Mouse (Mus musculus): Measurements from ENCODE around the gene Ints14. TPM values are rescaled to one million over a fixed set of nuclear protein-coding genes. Genes with fewer than 3 reads are reported as not detected.
"Not testable (repeated sequence)": the region's sequence is repeated elsewhere in the genome, so short reads cannot be mapped to it uniquely, and the experiment has no call there.

The Ints14 gene
- polyA plus RNA-seq, 1 experiment from 2014 or later = 77.0 TPM

DNA sequence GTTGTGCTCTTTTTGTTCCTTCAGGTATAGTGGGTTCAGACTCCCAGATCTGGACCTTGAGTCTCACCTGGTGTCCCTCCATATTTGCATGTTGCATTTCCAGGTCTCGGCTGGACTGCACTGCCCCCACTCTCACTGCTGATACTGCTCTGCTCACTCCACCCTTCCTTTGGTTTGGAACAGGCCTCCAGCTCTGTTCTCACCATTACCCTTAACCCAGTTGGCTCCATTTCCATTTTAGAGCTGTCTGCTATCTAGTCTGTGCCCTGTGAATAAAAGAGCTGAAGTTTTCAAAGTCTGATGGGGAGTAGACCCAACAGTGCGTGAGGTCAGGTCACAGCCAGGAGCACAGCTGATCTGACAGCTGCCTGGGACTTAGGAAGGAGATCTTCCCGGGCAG lies 19.8 kb downstream of the Ints14 start:
- WGBS = 84% methylated on average over 3 of the region's 3 CpGs
- Histone ChIP-seq H3K4me3 (ENCODE audit: low read depth, low read length) (no peak overlapping the region), H3K36me3 (ENCODE audit: control insufficient read depth, insufficient read depth, low read length) (peaks cover 6% of the 10 kb centered on the region; the same call in 1 of the 2 replicates), H3K9me3 (ENCODE audit: control insufficient read depth, low read length) (no peaks in the 10 kb centered on the region), H3K4me2 (ENCODE audit: low read depth, low read length, severe bottlenecking) (no peak overlapping the region), H3K4me1 (replicated peaks; ENCODE audit: control insufficient read depth, insufficient read depth, low read length) (no peaks in the 10 kb centered on the region), H3K9ac (ENCODE audit: low read length) (no peak overlapping the region), H3K27ac (ENCODE audit: low read depth, low read length) (no peak overlapping the region), H3K27me3 (ENCODE audit: control insufficient read depth, insufficient read depth, low read length) (no peaks in the 10 kb centered on the region)
- no peak for DNase-seq (ENCODE audit: low spot score)
- ATAC-seq (replicated peaks; ENCODE audit: low FRiP score) = no peak

DNA sequence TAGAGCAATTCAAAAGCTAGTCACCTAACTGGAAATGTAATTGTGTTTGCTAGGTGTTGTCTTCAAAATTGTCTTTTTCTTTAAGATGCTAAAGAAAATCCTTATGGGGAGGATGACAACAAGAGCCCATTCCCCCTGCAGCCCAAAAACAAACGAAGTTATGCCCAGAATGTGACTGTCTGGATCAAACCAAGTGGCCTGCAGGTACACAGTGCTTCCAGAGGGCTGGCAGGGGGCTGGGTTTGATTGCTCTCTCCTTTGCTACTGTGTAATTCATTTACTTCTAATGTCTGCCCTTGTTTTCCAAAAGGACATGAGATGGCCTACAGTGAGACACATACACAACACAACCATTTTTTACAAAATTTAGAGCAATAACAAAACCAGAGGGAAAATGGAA lies 21.2 kb downstream of the Ints14 start:
- no peak overlapping the region for H3K4me2 ChIP-seq (ENCODE audit: low read depth, low read length, severe bottlenecking)
- ATAC-seq (replicated peaks; ENCODE audit: low FRiP score) (no peak), DNase-seq (ENCODE audit: low spot score) (no peak)
- H3K27ac ChIP-seq (ENCODE audit: low read depth, low read length) = no peak overlapping the region
- 86% methylated on average over 1 of the region's 1 CpGs for WGBS
- H3K9ac ChIP-seq (ENCODE audit: low read length) = no peak overlapping the region
- H3K36me3 ChIP-seq (ENCODE audit: control insufficient read depth, insufficient read depth, low read length) = peaks cover 6% of the 10 kb centered on the region; the same call in 1 of the 2 replicates
- H3K9me3 ChIP-seq (ENCODE audit: control insufficient read depth, low read length) = no peaks in the 10 kb centered on the region
- no peaks in the 10 kb centered on the region for H3K27me3 ChIP-seq (ENCODE audit: control insufficient read depth, insufficient read depth, low read length)
- H3K4me3 ChIP-seq (ENCODE audit: low read depth, low read length) = no peak overlapping the region
- H3K4me1 ChIP-seq (replicated peaks; ENCODE audit: control insufficient read depth, insufficient read depth, low read length) = no peaks in the 10 kb centered on the region

DNA sequence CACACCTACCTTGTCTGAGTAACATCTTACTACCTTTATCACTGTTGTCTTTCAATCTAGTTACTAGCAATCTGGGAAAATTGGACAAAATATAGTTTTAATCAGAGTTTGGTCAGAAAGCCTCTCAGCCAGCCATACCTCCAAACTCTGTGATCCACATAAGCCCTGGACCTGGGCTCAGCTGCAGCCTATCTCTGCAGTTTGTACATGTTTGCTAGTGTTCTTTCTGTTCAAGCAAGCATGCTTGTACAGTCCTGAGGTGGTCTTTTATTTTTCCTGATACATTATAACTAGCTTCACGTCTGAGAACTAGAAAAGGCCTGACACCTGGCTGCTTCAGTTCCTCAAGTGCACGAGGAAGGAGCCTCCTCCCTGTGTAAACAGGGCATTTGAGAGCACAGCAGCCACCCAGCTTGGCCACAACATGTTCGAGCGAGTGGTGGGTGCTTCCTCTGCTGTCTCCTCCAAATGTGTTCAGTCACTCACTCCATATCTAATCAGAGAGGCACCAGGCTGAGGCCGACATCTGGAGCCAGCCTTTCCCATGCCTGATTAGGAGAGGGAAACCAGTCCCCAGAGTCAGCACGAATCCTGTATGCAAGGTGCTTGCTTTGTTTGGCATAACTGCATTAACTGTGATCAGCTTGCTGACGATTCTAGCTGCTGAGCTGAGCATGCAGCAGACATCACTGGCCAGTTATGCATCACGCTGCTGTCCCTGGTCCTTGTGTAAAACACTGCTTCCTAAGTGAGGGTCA lies 24.5 kb downstream of the Ints14 start:
- H3K4me2 ChIP-seq (ENCODE audit: low read depth, low read length, severe bottlenecking) = no peak overlapping the region
- 85% methylated on average over 8 of the region's 8 CpGs for WGBS
- ATAC-seq (replicated peaks; ENCODE audit: low FRiP score) (no peak), DNase-seq (ENCODE audit: low spot score) (no peak)
- H3K36me3 ChIP-seq (ENCODE audit: control insufficient read depth, insufficient read depth, low read length) = peaks cover 6% of the 10 kb centered on the region; the same call in 1 of the 2 replicates
- H3K4me1 ChIP-seq (replicated peaks; ENCODE audit: control insufficient read depth, insufficient read depth, low read length) = no peaks in the 10 kb centered on the region
- no peak overlapping the region for H3K9ac ChIP-seq (ENCODE audit: low read length)
- H3K9me3 ChIP-seq (ENCODE audit: control insufficient read depth, low read length) = no peaks in the 10 kb centered on the region
- H3K27ac ChIP-seq (ENCODE audit: low read depth, low read length) = no peak overlapping the region
- no peak overlapping the region for H3K4me3 ChIP-seq (ENCODE audit: low read depth, low read length)
- no peaks in the 10 kb centered on the region for H3K27me3 ChIP-seq (ENCODE audit: control insufficient read depth, insufficient read depth, low read length)

DNA sequence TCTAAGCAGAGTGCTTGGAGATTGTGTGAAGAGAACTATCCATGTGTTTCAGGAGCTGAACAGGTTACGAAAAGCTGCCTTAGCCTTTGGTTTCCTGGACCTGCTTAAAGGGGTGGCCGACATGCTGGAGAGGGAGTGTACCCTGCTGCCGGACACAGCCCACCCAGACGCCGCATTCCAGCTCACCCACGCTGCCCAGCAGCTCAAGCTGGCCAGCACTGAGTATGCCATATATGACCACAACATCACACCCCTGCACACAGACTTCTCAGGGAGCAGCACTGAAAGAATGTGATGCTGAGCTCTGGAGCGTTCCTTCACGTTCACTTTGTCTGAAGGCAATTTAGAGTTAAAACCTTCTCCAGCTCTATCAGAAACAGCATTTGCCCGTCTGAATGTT lies 25.1 kb downstream of the Ints14 start:
- WGBS = 89% methylated on average over 9 of the region's 9 CpGs
- DNase-seq (ENCODE audit: low spot score) = no peak
- H3K36me3 ChIP-seq (ENCODE audit: control insufficient read depth, insufficient read depth, low read length) = peaks cover 3% of the 10 kb centered on the region; the same call in 1 of the 2 replicates

DNA sequence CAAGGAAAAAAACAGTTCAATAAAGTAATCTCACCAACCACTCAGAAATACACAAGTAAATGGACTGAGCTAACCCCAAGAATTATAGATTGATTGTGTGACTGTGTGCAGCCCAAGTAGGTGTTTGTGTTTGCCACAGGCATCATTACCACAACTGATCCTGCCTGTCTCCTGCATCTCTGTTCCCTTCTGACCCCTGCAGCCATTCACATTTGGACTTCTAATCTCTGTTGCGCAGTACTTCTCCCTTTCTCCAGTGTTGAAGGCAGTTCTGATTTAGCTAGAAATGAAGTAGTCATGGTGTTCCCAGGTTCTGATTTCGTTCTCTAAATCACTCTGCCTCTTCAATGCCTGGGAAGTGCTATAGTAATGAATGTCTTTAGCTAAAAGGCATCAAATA lies 26.9 kb downstream of the Ints14 start:
- Histone ChIP-seq H3K9me3 (ENCODE audit: control insufficient read depth, low read length) (no peaks in the 10 kb centered on the region), H3K9ac (ENCODE audit: low read length) (no peak overlapping the region), H3K27ac (ENCODE audit: low read depth, low read length) (no peak overlapping the region), H3K4me2 (ENCODE audit: low read depth, low read length, severe bottlenecking) (no peak overlapping the region), H3K4me1 (replicated peaks; ENCODE audit: control insufficient read depth, insufficient read depth, low read length) (no peaks in the 10 kb centered on the region), H3K27me3 (ENCODE audit: control insufficient read depth, insufficient read depth, low read length) (no peaks in the 10 kb centered on the region), H3K4me3 (ENCODE audit: low read depth, low read length) (no peak overlapping the region), H3K36me3 (ENCODE audit: control insufficient read depth, insufficient read depth, low read length) (peaks cover 3% of the 10 kb centered on the region; the same call in 1 of the 2 replicates)
- WGBS = 94% methylated on average over 2 of the region's 2 CpGs
- DNase-seq (ENCODE audit: low spot score) (no peak), ATAC-seq (replicated peaks; ENCODE audit: low FRiP score) (no peak)

More for the DNA sequence above, 25.1 kb downstream of the Ints14 start:
- H3K9me3 ChIP-seq (ENCODE audit: control insufficient read depth, low read length) = no peaks in the 10 kb centered on the region
- H3K4me3 ChIP-seq (ENCODE audit: low read depth, low read length) = no peak overlapping the region
- no peaks in the 10 kb centered on the region for H3K27me3 ChIP-seq (ENCODE audit: control insufficient read depth, insufficient read depth, low read length)
- no peak overlapping the region for H3K4me2 ChIP-seq (ENCODE audit: low read depth, low read length, severe bottlenecking)
- H3K9ac ChIP-seq (ENCODE audit: low read length) = no peak overlapping the region
- no peaks in the 10 kb centered on the region for H3K4me1 ChIP-seq (replicated peaks; ENCODE audit: control insufficient read depth, insufficient read depth, low read length)
- no peak for ATAC-seq (replicated peaks; ENCODE audit: low FRiP score)
- H3K27ac ChIP-seq (ENCODE audit: low read depth, low read length) = no peak overlapping the region

DNA sequence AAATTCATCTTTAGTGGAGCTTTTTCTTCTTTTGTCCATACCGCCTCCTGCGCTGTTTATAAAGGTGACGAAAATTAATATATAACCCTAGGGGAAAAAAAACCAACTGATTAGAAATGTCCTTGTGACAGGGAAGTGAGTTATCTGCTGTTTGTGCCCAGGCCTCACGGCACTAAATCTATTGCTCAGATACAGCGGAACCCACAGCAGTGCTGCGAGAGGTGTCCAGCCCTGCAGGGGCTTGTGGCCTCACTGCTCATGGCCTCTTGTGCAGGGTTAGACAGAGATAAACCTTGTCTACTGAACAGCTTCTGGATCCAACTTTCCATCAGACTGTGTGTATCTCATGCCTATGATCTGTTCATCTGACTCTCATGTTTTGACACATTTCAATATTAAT lies 27.7 kb downstream of the Ints14 start:
- DNase-seq (ENCODE audit: low spot score) (no peak), ATAC-seq (replicated peaks; ENCODE audit: low FRiP score) (no peak)
- Histone ChIP-seq H3K4me3 (ENCODE audit: low read depth, low read length) (no peak overlapping the region), H3K4me2 (ENCODE audit: low read depth, low read length, severe bottlenecking) (no peak overlapping the region), H3K27ac (ENCODE audit: low read depth, low read length) (no peak overlapping the region), H3K4me1 (replicated peaks; ENCODE audit: control insufficient read depth, insufficient read depth, low read length) (no peaks in the 10 kb centered on the region), H3K27me3 (ENCODE audit: control insufficient read depth, insufficient read depth, low read length) (no peaks in the 10 kb centered on the region), H3K9ac (ENCODE audit: low read length) (no peak overlapping the region), H3K36me3 (ENCODE audit: control insufficient read depth, insufficient read depth, low read length) (peaks cover 3% of the 10 kb centered on the region; the same call in 1 of the 2 replicates), H3K9me3 (ENCODE audit: control insufficient read depth, low read length) (no peaks in the 10 kb centered on the region)
- WGBS = 87% methylated on average over 6 of the region's 6 CpGs

DNA sequence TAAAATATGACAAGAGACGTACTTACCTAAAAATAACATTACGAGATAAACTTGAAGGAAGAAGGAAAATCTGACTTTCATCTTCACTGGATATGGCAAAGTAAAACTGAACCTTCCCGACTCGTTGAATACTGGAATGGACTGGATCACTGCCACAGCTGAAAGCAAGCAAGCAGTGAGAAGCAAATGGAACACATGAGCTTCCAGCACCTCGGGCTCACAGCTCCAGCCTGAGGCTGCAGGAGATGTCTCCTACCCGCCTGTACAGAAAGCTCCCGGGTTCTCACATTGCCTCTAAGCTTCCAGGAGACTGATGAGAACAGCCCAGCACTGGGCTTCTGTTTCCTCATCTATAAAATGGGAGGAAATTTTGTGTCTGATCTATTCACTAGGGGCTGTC lies 29.6 kb downstream of the Ints14 start:
- H3K27me3 ChIP-seq (ENCODE audit: control insufficient read depth, insufficient read depth, low read length) = no peaks in the 10 kb centered on the region
- no peak overlapping the region for H3K27ac ChIP-seq (ENCODE audit: low read depth, low read length)
- DNase-seq (ENCODE audit: low spot score) (no peak), ATAC-seq (replicated peaks; ENCODE audit: low FRiP score) (no peak)
- no peaks in the 10 kb centered on the region for H3K9me3 ChIP-seq (ENCODE audit: control insufficient read depth, low read length)
- WGBS = 88% methylated on average over 7 of the region's 7 CpGs
- H3K9ac ChIP-seq (ENCODE audit: low read length) = no peak overlapping the region
- H3K4me3 ChIP-seq (ENCODE audit: low read depth, low read length) = no peak overlapping the region
- peaks cover 3% of the 10 kb centered on the region; the same call in 1 of the 2 replicates for H3K36me3 ChIP-seq (ENCODE audit: control insufficient read depth, insufficient read depth, low read length)
- H3K4me2 ChIP-seq (ENCODE audit: low read depth, low read length, severe bottlenecking) = no peak overlapping the region
- H3K4me1 ChIP-seq (replicated peaks; ENCODE audit: control insufficient read depth, insufficient read depth, low read length) = no peaks in the 10 kb centered on the region

DNA sequence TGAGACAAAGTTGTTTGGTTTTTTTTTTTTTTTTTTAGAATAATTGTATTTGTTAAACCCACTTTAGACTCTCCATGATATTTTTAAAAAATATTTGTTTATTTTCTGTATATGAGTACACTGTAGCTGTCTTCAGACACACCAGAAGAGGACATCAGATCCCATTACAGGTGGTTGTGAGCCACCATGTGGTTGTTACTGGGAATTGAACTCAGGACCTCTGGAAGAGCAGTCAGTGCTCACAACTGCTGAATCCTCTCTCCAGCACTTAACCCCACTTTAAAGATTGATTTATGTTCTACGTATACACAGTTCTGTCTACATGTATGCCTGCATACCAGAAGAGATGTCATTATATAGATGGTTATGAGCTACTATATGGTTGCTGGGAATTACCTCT lies 34.8 kb downstream of the Ints14 start:
- not testable (repeated sequence) for H3K4me2 ChIP-seq (ENCODE audit: low read depth, low read length, severe bottlenecking); H3K4me1 ChIP-seq (replicated peaks; ENCODE audit: control insufficient read depth, insufficient read depth, low read length); H3K9ac ChIP-seq (ENCODE audit: low read length); DNase-seq (ENCODE audit: low spot score); H3K9me3 ChIP-seq (ENCODE audit: control insufficient read depth, low read length); ATAC-seq (replicated peaks; ENCODE audit: low FRiP score); H3K4me3 ChIP-seq (ENCODE audit: low read depth, low read length); H3K36me3 ChIP-seq (ENCODE audit: control insufficient read depth, insufficient read depth, low read length); H3K27ac ChIP-seq (ENCODE audit: low read depth, low read length); H3K27me3 ChIP-seq (ENCODE audit: control insufficient read depth, insufficient read depth, low read length)
- WGBS = 93% methylated on average over 1 of the region's 1 CpGs

DNA sequence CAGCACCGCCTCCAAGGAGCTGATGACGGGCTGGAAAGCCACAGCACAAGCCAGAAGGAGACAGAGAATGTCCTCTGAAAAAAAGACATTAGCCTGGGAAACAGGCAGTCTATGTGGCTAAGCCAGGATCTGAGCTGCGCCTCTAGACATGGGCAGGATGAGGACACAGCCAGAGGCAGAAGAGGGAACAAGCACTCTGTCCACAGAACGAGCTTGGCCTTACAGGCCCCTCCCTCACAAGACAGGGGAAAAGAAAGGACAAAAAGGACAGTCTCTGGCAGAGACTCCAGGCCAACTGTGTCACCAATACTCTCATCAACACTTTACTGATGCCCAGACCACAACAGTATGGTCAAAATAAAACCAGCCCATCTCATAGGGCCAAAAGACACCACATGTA lies 40.8 kb downstream of the Ints14 start:
- Histone ChIP-seq H3K27ac (ENCODE audit: low read depth, low read length) (no peak overlapping the region), H3K4me2 (ENCODE audit: low read depth, low read length, severe bottlenecking) (no peak overlapping the region), H3K27me3 (ENCODE audit: control insufficient read depth, insufficient read depth, low read length) (no peaks in the 10 kb centered on the region), H3K4me1 (replicated peaks; ENCODE audit: control insufficient read depth, insufficient read depth, low read length) (no peaks in the 10 kb centered on the region), H3K9me3 (ENCODE audit: control insufficient read depth, low read length) (no peaks in the 10 kb centered on the region), H3K36me3 (ENCODE audit: control insufficient read depth, insufficient read depth, low read length) (peaks cover 18% of the 10 kb centered on the region; the same call in 1 of the 2 replicates), H3K9ac (ENCODE audit: low read length) (no peak overlapping the region), H3K4me3 (ENCODE audit: low read depth, low read length) (no peak overlapping the region)
- 56% methylated on average over 4 of the region's 4 CpGs for WGBS
- ATAC-seq (replicated peaks; ENCODE audit: low FRiP score) (no peak), DNase-seq (ENCODE audit: low spot score) (no peak)

Measured in forebrain, embryonic 11.5 days (tissue).